Mouse (Mus musculus) intestine, embryonic 16.5 days (tissue): ENCODE results near the gene Wdhd1. TPM values are rescaled to one million over a fixed set of nuclear protein-coding genes. Genes with fewer than 3 reads are reported as not detected.
A peak's percentile ranks its signal among the peaks of the same experiment; 100 is the strongest.

ENCODE experiments used
- ATAC-seq: fragments of 200-750 bp; cut with Nextera tagmentation; 2 replicates; pipeline ENCODE4 v1.8.0; 2017; ENCODE audit warnings: moderate TSS enrichment, moderate library complexity
- H3K27ac ChIP-seq: fragments of 300-500 bp; sonication (generic); 2 replicates; pipeline ENCODE4 v1.5.1; 2014; ENCODE audit warnings: mild to moderate bottlenecking, low read length
- H3K27me3 ChIP-seq: fragments of 300-500 bp; sonication (generic); replicated peaks from 2 replicates; pipeline ENCODE4 v1.6.1; 2014; ENCODE audit warnings: low read length, control low read depth, mixed read lengths; ENCODE audit not compliant: control insufficient read depth, insufficient read depth
- H3K36me3 ChIP-seq: fragments of 300-500 bp; sonication (generic); 2 replicates; pipeline ENCODE4 v1.6.1; 2014; ENCODE audit warnings: low read length, control low read depth; ENCODE audit not compliant: control insufficient read depth, insufficient read depth
- H3K4me1 ChIP-seq: fragments of 300-500 bp; sonication (generic); 2 replicates; pipeline ENCODE4 v1.6.1; 2014; ENCODE audit warnings: low read length, control low read depth, mixed read lengths; ENCODE audit not compliant: control insufficient read depth, insufficient read depth
- H3K4me2 ChIP-seq: fragments of 300-500 bp; sonication (generic); 2 replicates; pipeline ENCODE4 v1.6.1; 2014; ENCODE audit warnings: low read depth, low read length, control low read depth
- H3K4me3 ChIP-seq: fragments of 300-500 bp; sonication (generic); 2 replicates; pipeline ENCODE4 v1.5.1; 2014; ENCODE audit warnings: mild to moderate bottlenecking, low read length
- H3K9ac ChIP-seq: fragments of 300-500 bp; sonication (generic); 2 replicates; pipeline ENCODE4 v1.6.1; 2014; ENCODE audit warnings: low read depth, low read length
- H3K9me3 ChIP-seq: fragments of 300-500 bp; sonication (generic); 2 replicates; pipeline ENCODE4 v1.6.1; 2016; ENCODE audit warnings: low read length, control low read depth; ENCODE audit not compliant: control insufficient read depth
- WGBS: fragments of 180-500 bp; shearing (Covaris S2); extraction: QIAGEN DNeasy Blood & Tissue Kit; methylation state at CpG from one replicate; pipeline ENCODE4 v1.1.7; 2014; 5-methylcytosine and 5-hydroxymethylcytosine counted together
- polyA plus RNA-seq: library from polyadenylated mRNA; unstranded; fragments of >200 nt; fragmentation: Nextera tagmentation; extraction: Ambion mirVana; gene quantifications from 2 replicates; pipeline ENCODE4 v1.2.1, GENCODE M21; 2015

Gene Wdhd1
- polyA plus RNA-seq, 1 experiment from 2014 or later = 20.8 TPM

DNA sequence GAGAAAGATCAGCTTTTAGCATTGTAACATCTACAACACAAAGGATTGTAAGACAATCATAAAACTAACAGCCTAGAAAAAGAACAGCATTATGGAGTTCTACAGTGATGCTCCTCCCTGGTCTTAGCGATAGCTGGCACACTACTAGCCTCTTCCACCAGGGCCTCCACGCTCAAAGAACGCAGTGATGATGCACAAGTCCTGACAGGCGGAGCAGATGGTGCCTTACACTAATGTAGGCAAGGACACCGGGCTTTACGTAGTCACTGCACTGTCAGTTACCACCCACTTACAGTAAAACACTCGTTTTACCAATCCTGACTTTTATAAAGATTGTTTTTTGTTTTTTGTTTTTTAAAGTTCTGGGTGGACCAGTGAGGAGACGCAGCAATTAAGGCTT lies 10.8 kb downstream of the Wdhd1 start:
- no peak for ATAC-seq
- Histone ChIP-seq H3K4me3 (no peak overlapping the region), H3K27ac (no peak overlapping the region), H3K27me3 (no peaks in the 10 kb centered on the region), H3K4me2 (no peak overlapping the region), H3K9ac (no peak overlapping the region), H3K36me3 (peaks cover 15% of the 10 kb centered on the region), H3K4me1 (no peaks in the 10 kb centered on the region), H3K9me3 (no peaks in the 10 kb centered on the region)
- WGBS = 93% methylated on average over 8 of the region's 8 CpGs

GRCm38 (mm10) chr14:47264866-47265265 lies 11.8 kb downstream of the Wdhd1 start:
- WGBS = 90% methylated on average over 3 of the region's 3 CpGs

DNA sequence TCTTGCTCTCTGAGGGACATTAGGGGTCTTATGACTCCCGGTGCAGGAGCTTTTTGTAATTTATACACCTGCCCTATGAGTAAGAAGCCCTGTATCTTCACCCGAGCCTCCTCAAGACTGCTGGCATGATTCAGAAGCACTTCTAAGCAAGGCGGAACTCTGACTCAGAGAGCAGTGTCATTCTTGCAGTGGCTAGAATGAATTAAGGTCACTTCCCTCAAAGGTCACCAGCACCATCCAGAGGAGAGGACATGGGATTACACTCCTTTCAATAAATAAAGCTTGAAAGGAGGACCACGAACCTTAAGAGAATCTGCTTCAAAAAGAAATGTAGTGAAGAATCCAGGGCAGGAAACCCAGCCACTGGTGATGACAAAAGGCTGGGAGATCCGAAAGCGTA lies 26.8 kb downstream of the Wdhd1 start:
- Histone ChIP-seq H3K4me2 (no peak overlapping the region), H3K27me3 (no peaks in the 10 kb centered on the region), H3K4me3 (no peak overlapping the region), H3K9me3 (no peaks in the 10 kb centered on the region), H3K9ac (no peak overlapping the region), H3K27ac (no peak overlapping the region), H3K4me1 (no peaks in the 10 kb centered on the region), H3K36me3 (peaks cover 5% of the 10 kb centered on the region)
- ATAC-seq = no peak
- WGBS = 77% methylated on average over 6 of the region's 6 CpGs

More at GRCm38 (mm10) chr14:47264866-47265265, 11.8 kb downstream of the Wdhd1 start:
- H3K9me3 ChIP-seq = no peaks in the 10 kb centered on the region
- no peak overlapping the region for H3K4me2 ChIP-seq
- ATAC-seq = no peak
- no peak overlapping the region for H3K9ac ChIP-seq
- no peaks in the 10 kb centered on the region for H3K4me1 ChIP-seq
- H3K4me3 ChIP-seq = no peak overlapping the region
- no peaks in the 10 kb centered on the region for H3K27me3 ChIP-seq
- H3K36me3 ChIP-seq = peaks cover 14% of the 10 kb centered on the region
- no peak overlapping the region for H3K27ac ChIP-seq

DNA sequence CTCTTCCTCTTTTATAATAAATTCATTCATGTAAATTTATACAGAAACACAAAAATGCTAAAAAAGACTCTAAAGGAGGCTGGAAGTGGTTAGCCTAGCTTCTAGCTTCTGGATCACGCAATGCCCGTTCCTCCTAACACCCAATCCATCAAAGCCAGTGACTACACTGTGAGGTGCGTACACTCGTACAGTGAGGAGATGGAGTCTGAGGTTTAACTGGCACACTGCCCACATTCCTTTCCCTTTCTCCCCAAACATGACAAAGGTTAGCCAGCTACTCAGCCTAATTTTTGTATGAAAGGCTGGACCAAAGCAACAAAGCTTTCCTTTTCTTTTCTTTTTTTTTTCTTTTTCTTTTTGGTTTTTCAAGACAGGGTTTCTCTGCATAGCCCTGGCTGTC lies 33.9 kb downstream of the Wdhd1 start:
- no peak for ATAC-seq
- H3K27ac ChIP-seq = no peak overlapping the region
- H3K4me2 ChIP-seq = no peak overlapping the region
- no peak overlapping the region for H3K9ac ChIP-seq
- no peaks in the 10 kb centered on the region; the same call in none of the 2 replicates for H3K36me3 ChIP-seq
- 54% methylated on average over 4 of the region's 4 CpGs for WGBS
- H3K9me3 ChIP-seq = no peaks in the 10 kb centered on the region
- no peak overlapping the region for H3K4me3 ChIP-seq
- no peaks in the 10 kb centered on the region for H3K4me1 ChIP-seq
- no peaks in the 10 kb centered on the region for H3K27me3 ChIP-seq

DNA sequence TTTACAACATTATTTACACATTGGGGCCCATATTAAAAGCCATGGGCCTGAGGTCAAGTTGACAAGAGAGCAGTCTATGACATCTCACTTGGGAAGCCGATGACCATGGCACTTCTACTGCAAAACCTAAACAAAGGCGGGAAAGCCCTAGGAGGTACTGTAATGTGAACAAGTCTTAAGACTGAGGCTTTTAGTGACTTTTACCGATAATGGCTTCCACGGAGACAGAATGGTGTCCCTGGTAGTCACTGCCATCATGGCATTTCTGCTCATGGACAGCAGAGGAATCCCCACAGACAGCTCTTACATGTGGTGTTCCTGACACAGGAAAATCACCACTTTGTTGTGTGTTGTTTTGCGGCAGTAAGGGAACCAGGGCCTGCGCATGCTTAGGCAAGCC lies 35.6 kb downstream of the Wdhd1 start:
- Histone ChIP-seq H3K27me3 (no peaks in the 10 kb centered on the region), H3K36me3 (no peaks in the 10 kb centered on the region; the same call in none of the 2 replicates), H3K4me3 (no peak overlapping the region), H3K9me3 (no peaks in the 10 kb centered on the region), H3K4me1 (no peaks in the 10 kb centered on the region), H3K9ac (no peak overlapping the region), H3K27ac (no peak overlapping the region), H3K4me2 (no peak overlapping the region)
- WGBS = 86% methylated on average over 6 of the region's 6 CpGs
- no peak for ATAC-seq

DNA sequence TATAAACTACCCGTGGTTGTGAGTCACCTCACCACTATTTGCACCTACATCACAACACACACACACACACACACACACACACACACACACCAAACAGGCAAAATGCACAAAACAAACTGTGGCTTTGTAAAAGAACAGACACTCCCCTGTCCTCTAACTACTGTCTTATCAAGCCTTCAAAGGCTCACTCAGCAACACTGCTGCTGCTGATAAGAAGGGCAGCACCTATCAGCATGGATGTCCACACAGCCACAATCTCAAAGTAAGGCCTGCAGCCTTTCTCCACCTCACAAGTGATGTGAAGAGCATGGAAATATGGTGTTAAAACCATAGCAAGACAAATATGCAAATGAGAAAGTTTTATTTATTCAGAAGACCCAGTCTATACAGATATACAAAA lies 36.1 kb downstream of the Wdhd1 start:
- no peaks in the 10 kb centered on the region for H3K27me3 ChIP-seq
- H3K9ac ChIP-seq = no peak overlapping the region
- H3K27ac ChIP-seq = no peak overlapping the region
- no peak overlapping the region for H3K4me2 ChIP-seq
- H3K4me1 ChIP-seq = no peaks in the 10 kb centered on the region
- 69% methylated on average over 1 of the region's 1 CpGs for WGBS
- ATAC-seq = peak; percentile 85
- H3K36me3 ChIP-seq = no peaks in the 10 kb centered on the region; the same call in 1 of the 2 replicates
- H3K4me3 ChIP-seq = no peak overlapping the region
- 0 out of 2 replicates have a peak, but pooled peaks cover 4% of the 10 kb centered on the region for H3K9me3 ChIP-seq

GRCm38 (mm10) chr14:47237286-47237685 lies 39.4 kb downstream of the Wdhd1 start:
- WGBS = 83% methylated on average over 4 of the region's 4 CpGs
- H3K27me3 ChIP-seq = no peaks in the 10 kb centered on the region
- peaks cover 7% of the 10 kb centered on the region; the same call in 1 of the 2 replicates for H3K9me3 ChIP-seq
- no peaks in the 10 kb centered on the region for H3K4me1 ChIP-seq
- no peak overlapping the region for H3K27ac ChIP-seq
- no peak overlapping the region for H3K4me3 ChIP-seq
- H3K9ac ChIP-seq = no peak overlapping the region
- no peak overlapping the region for H3K4me2 ChIP-seq
- H3K36me3 ChIP-seq = no peaks in the 10 kb centered on the region
- no peak for ATAC-seq

GRCm38 (mm10) chr14:47236491-47236890 lies 40.2 kb downstream of the Wdhd1 start:
- Histone ChIP-seq H3K4me3 (no peak overlapping the region), H3K4me1 (no peaks in the 10 kb centered on the region), H3K4me2 (no peak overlapping the region), H3K27ac (no peak overlapping the region), H3K9ac (no peak overlapping the region), H3K36me3 (no peaks in the 10 kb centered on the region), H3K9me3 (peaks cover 7% of the 10 kb centered on the region; the same call in 1 of the 2 replicates), H3K27me3 (no peaks in the 10 kb centered on the region)
- ATAC-seq = no peak
- WGBS = 93% methylated on average over 7 of the region's 7 CpGs

DNA sequence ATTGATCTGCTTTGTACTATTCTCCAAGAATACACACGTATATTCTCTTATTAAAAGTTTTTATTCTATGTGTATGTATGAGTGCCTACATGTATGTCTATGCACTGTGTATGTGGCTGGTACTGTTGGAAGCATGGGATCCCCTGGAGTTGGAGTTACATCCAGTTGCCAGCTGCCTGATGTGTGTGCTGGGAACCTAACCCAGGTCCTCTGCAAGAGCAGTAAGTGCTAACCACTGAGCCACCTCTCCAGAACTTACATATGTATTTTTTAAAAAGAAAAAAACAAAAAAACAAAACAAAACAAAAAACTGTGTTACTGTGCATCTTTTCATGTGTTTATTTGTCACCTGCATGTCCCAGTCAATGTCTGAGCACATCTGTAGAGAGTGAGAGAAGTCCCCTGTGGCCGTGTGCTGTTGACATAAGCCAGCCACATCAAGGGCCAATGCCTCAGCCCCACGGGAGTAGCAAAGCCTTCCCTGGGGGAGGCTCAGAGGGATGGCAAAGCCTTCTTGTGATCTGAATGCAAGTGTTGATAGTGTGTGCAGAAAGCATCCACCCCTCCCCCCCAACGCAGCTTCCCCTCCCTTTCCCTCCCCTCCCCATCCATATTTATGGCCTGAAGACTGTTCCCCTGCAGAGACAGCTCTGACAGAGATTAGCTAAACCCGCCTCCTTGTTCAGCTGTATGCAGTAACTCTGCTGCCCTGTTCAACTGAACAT lies 42.0 kb downstream of the Wdhd1 start:
- Histone ChIP-seq H3K4me2 (no peak overlapping the region), H3K27ac (no peak overlapping the region), H3K36me3 (no peaks in the 10 kb centered on the region), H3K9me3 (peaks cover 7% of the 10 kb centered on the region; the same call in 1 of the 2 replicates), H3K27me3 (no peaks in the 10 kb centered on the region), H3K4me3 (no peak overlapping the region), H3K9ac (no peak overlapping the region), H3K4me1 (no peaks in the 10 kb centered on the region)
- no peak for ATAC-seq
- WGBS = 68% methylated on average over 5 of the region's 5 CpGs

GRCm38 (mm10) chr14:47234032-47234431 lies 42.6 kb downstream of the Wdhd1 start:
- Histone ChIP-seq H3K27me3 (no peaks in the 10 kb centered on the region), H3K4me1 (no peaks in the 10 kb centered on the region), H3K27ac (no peak overlapping the region), H3K9me3 (peaks cover 7% of the 10 kb centered on the region; the same call in 1 of the 2 replicates), H3K4me2 (no peak overlapping the region), H3K9ac (no peak overlapping the region), H3K4me3 (no peak overlapping the region), H3K36me3 (no peaks in the 10 kb centered on the region)
- ATAC-seq = no peak
- 88% methylated on average over 3 of the region's 3 CpGs for WGBS
